Mouse (Mus musculus) cortical plate, adult 2 months (tissue): Measurements from ENCODE around the gene Hacd3.

Source experiments
- CTCF ChIP-seq: fragments of 200-500 bp; IDR thresholded peaks from 2 replicates; pipeline ENCODE4 v1.5.1; 2011; ENCODE audit warnings: mild to moderate bottlenecking, control low read depth, low read length; ENCODE audit not compliant: insufficient read depth; ENCODE audit errors: extremely low read depth
- POLR2A ChIP-seq: fragments of 200-500 bp; IDR thresholded peaks from 2 replicates; pipeline ENCODE4 v1.6.1; 2011; ENCODE audit warnings: mild to moderate bottlenecking, low read length, control low read depth; ENCODE audit not compliant: insufficient read depth; ENCODE audit errors: extremely low read depth

- no peak for TF ChIP-seq CTCF
- no peak for TF ChIP-seq POLR2A
Observed at GRCm38 (mm10) chr9:64940731-64941346, 80.7 kb downstream of the Hacd3 start.
